Mouse (Mus musculus) lung, postnatal 14 days (tissue): ENCODE data around the gene Lins1.

Source experiments
- DNase-seq: peaks from one replicate; pipeline ENCODE4 v3.0.0; 2021

Gene Lins1

GRCm38 (mm10) chr7:66689620-66690360 lies at the start of gene Lins1:
Gene Lins1 (plus strand): TSS chr7:66689889.
- DNase-seq: peak; percentile 96

DNA sequence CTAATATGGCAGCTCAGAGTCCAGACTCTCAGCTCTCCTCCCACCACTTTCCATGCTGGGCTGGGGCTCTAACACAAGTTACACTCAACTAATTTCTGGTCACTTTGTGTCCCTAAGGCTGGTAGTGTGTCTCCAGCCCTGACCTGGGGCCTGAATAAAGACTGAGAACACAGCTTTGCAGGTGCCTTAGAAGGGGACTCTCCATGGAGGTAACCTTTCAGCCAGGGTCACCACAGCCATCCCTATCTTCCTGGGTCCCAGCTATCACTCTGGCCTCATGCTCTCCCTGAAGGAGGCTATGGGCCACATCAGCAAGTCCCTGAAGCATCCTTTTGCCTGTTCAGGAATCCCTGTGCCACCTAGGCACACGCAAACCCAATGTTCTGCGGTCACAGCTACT lies 44.0 kb upstream of the Lins1 start:
- no peak for DNase-seq

GRCm38 (mm10) chr7:66649181-66649580 lies 40.5 kb upstream of the Lins1 start:
- DNase-seq: no peak

DNA sequence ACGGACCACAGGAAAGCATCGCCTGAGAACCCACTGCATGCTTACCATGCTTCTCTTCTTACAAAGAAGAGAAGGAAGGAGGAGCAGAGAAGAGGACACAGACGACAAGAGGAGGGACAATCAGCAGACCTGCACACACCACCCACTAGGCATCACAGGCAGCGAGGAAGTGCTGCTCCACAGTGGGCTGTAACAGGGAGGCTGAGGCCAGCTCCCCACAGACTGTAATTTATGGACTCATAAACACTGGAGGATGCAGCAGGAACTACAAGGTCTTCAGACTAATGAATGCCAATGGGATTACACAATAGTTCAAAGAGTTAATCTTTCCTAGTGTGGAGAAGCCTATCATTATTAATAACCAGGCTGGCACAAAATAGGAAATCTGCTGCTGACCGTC lies 38.8 kb upstream of the Lins1 start:
- DNase-seq: no peak

DNA sequence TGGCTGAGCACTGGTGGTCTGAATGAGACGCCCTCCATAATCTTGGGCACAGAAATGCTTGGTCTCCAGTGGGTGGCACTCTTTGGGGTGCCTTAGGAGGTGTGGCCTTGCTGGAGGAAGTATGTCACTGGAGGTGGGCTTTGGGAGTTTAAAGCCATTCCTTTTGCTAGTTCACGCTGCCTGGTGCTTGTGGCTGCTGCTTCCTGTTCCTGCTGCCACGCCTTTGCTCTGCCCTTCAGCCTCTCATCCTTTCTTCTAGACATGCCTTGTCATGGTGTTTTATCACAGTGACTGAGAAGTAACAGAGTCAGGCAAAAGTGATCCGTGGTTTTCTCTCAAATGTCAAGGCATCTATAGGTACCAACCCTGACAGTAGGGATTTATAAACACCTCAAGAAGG lies 37.5 kb upstream of the Lins1 start:
- no peak for DNase-seq

DNA sequence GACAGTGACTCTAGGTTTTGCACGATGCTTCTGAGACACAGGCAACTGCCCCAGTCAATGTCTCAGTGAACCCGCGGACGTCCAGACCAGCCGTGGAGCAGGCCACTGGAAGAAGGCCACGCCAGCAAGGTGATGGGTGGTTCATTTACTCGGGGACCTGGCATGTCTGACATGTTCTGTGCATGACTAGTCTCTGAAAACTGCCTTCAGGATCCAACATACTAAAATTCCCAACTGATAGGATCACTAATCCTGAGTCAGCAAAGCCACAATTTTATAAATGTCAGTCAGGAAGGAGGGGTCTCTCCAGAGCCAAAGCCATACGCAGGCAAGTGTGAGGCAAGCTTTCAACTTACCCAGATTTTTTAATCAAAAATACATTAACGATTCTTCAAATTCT lies 36.1 kb upstream of the Lins1 start:
- no peak for DNase-seq

DNA sequence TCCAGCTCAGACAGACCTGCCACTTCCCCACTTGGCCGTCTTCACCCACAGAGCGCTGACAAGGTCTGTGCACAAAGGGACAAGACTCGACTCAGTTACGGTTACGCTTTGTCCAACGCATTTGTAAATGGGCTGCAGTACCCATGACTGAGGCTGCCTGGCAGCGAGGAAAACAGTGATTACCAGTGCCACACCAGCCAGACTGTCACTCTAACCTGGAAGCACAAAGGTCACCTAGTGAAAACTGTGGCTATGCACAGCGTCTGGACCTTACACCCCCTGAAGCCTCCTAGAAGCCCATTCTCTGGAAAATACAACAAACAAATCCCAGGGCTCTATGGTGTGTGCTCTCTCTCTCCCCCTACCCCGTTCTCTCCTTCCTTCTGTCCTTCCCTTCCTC lies 34.2 kb upstream of the Lins1 start:
- no peak for DNase-seq

- no peak for DNase-seq
These were observed 29.4 kb upstream of the Lins1 start for GRCm38 (mm10) chr7:66660291-66660690.

DNA sequence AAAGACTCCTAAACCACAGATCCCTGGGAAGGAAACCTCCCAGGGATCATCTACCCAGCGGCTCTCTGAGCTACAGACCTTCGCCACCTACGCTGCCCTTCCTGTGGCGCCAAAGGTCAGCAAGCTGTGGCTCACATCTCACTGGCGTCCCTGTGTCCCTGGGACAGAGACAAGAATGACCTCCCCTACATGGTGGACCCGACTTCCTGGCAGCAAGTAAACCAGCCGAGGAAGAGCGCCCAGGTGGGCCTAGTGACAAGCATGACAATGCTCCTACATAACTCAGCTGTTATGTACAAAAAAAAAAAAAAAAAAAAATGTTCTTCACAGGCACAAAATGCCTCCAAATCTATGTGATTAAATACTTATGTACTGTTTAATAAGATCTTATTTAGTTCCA lies 28.7 kb upstream of the Lins1 start:
- no peak for DNase-seq

- peak; percentile 86 for DNase-seq
These were observed 28.1 kb upstream of the Lins1 start for GRCm38 (mm10) chr7:66661572-66661971.

DNA sequence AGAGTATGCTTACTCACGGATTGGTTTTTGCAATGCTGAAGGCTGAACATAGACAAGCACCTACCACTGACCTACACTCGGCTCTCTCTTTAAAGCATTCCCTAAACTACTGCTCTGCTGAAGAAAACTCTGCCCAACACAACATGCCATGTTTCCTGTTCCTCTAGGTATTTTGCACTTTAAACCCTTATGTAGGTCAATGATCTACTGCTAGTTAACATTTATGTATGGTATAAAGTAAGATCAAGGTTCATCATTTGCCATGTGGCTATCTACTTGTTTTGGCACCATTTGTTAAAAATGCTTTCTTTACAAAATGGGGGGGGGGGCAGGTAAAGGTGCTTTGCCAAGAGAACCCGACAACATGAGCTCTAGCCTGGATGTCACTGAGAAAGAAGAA lies 26.1 kb upstream of the Lins1 start:
- no peak for DNase-seq

- no peak for DNase-seq
These were observed 22.6 kb upstream of the Lins1 start for GRCm38 (mm10) chr7:66667064-66667463.

- DNase-seq: no peak
These were observed 13.9 kb upstream of the Lins1 start for GRCm38 (mm10) chr7:66675800-66676199.

DNA sequence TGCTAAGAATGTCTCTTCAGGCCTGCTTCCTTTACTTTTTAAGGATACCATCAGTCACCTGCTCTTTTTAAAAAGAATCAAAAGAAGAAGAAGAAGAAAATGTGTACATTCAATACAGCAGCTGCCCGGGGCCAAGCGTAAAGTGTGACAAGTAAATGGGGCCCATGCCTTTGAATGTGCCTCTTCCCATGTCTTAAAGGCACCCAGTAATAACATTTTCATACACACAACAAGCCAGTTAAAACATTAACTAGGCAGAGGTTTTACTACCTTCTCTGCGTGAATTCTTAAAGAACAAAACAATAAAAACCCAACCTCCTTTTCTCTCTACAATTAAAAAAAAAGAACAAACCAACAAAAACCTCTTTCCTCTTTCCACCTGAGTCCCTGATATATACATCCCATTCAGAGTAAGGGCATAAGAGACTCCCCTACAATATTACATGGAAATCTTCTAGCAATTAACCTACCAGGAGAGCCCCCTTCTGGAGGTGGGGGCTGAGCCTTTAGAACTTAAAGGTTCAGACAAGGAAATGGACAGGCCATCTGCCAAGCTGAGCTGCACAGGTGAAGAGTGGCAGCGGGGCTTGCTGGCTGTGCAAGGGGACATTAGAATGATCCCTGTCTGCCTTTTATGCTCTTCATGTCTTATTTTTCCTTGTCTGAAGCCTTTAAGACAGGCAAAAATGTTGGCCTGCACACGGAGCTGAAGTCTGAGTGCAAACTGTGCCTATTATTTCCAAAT lies 7.4 kb upstream of the Lins1 start:
- DNase-seq: no peak

- no peak for DNase-seq
These were observed 968 bp upstream of the Lins1 start for GRCm38 (mm10) chr7:66688721-66689120.

GRCm38 (mm10) chr7:66689294-66689619 lies 432 bp upstream of the Lins1 start, which contains the start of gene Asb7:
Gene Asb7 (minus strand): TSS chr7:66689596.
- no peak for DNase-seq

DNA sequence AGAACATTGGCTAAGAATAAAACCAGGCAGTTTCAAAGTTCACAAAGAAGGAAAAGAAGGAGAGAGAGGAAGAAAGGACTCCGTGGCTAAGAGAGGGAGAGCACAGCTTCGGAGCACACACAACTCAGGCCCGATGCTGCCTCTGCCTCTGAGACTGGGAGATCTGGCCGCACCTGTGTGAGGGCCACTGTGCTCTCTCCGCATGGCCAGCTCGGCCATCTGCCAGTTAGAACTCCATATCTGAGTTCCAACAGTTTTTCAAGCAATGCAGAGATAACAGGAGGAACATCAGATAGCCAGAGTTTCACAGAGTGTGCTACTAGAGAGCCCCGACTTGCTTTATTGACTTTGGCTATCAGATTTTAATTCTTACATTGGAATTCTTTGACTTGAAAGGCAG lies 4.8 kb downstream of the Lins1 start:
- DNase-seq: no peak

DNA sequence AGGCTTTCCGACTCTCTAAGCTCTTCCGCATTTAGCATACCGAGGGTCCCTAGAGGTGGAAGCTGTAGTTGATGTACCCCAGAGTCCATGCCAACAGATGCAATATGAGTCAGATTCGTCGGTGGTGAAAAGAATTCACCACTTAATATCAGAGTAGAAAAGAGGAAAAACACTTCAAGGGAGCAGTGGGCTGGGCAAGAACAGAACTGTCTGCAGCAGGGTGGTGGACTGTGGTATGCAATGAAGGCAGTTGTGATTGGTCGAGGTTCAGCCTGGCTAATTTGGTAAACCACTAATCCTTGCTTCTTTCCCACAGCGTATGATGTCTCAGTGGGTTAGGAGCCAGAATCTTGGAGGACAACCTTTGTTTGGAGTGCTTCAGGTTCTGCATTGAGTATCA lies 13.0 kb downstream of the Lins1 start:
- no peak for DNase-seq

- peak; percentile 4 for DNase-seq
These were observed 14.9 kb downstream of the Lins1 start for GRCm38 (mm10) chr7:66704631-66705030.

DNA sequence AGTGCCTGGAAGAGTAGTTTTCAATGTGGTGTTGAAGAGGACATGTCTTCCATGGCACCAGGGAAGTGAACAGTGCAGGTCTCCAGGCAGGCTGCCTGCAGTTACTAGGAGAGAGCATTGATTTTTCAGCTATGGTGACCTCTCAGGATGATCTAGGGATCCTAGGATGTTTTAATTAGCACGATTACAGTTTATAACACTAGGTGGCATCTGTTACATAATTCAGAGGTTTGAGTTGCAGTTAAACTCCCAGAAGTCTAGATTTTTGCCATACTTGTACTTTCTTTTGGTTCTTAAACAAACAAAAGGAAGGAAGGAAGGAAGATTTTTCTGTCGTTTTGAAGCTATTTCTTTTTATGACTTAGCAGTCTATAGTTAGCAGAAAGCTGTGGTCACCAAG lies 21.5 kb downstream of the Lins1 start:
- DNase-seq: no peak

DNA sequence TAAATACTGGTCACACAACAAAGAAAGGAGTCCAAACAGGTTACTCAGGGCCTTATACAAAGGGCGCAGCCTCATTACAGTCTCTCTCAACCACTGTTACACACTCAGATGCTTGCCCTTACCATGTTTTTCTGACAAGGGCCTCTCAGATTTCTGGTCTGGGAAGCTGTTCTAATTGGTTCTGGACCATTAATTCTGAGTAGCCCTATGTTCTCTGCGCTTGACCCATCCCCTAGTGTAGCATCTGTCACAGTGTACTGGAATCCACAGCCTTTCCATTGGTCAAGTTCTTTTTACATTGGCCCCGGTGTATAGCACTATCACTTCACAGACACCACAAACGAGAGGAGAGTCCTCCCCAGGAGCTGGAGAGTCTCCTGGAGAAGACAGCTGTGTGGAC lies 34.8 kb downstream of the Lins1 start:
- DNase-seq: no peak

DNA sequence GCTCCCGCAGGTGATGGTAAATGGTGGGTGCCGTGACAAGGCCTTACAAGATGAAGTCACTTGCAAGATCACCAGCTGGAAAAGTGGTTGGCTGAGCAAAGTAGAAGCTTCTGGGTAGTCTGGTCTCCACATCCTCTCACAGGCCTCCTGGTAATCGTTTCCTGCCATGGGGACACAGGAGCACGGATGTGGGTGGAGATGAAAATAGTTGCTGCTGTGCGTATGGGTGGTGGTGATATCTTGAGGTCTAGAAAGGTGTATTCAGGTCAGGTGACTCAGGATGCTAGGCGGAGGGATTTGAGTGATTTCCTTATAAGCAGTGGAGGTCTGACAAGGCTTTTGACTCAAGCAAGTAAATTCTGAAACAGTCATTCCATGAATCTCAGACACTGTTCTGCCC lies 35.3 kb downstream of the Lins1 start:
- no peak for DNase-seq

DNA sequence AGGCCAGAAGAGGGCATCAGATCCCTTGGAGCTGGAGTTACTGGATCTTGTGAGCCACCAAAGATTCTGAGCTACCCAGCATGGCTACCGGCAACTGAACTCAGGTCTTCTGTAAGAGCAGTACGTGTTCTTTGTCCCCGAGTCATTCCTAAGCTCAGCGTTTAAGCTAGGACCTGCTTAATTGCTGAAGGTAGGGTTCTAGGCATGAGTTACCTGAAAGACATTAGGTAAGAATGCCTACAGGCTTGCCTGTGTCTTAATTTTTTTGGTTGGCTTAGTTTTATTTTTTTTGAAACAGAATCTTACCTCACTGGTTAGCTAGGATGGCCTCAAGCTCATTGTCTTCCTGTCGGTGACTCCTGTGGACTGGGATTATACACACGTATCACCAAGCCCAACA lies 38.4 kb downstream of the Lins1 start:
- DNase-seq: no peak

- no peak for DNase-seq
These were observed 39.5 kb downstream of the Lins1 start for GRCm38 (mm10) chr7:66729232-66729631.

- DNase-seq: no peak
These were observed 43.7 kb downstream of the Lins1 start for GRCm38 (mm10) chr7:66733431-66733830.
